Mouse (Mus musculus): ENCODE data around the gene Acin1.

- no peak for TF ChIP-seq CTCF (IDR thresholded peaks at IDR 0.05; ENCODE audit: control insufficient read depth, insufficient read depth, low read length)
- TF ChIP-seq POLR2A (IDR thresholded peaks at IDR 0.05; ENCODE audit: borderline replicate concordance, control insufficient read depth, low read depth, low read length) = no peak
Observed at GRCm38 (mm10) chr14:54735221-54735620, 48.5 kb upstream of the Acin1 start.
